ENCODE assay signal across 14 mouse cellular contexts in genomic region chr13:27031101-27031852, GRCm38 (mm10). TPM values are rescaled to one million over a fixed set of nuclear protein-coding genes. Genes with fewer than 3 reads are reported as not detected.
DNase-seq lines count a peak whose midpoint lies in the region; ATAC-seq and TF ChIP-seq lines count a peak whose summit lies in the region.
"Had no signal": no experiment of that assay in that cellular context is flagged by ENCODE, and none has a peak within 500 bp of the region (broad histone marks: within the 10 kb centered on the region; RNA-seq: fewer than 3 reads in every experiment).

No protein-coding gene starts in this region.

- no peak overlapping the region for H3K4me2 ChIP-seq in midbrain, postnatal 0 days (ENCODE audit: low read depth, low read length, poor library complexity, severe bottlenecking)
- H3K4me2 ChIP-seq in liver, embryonic 11.5 days = no peak overlapping the region
- H3K4me2 ChIP-seq: liver, embryonic 15.5 days had no signal

- H3K27ac ChIP-seq in midbrain, postnatal 0 days (ENCODE audit: low read depth, low read length) = no peak overlapping the region
- H3K27ac ChIP-seq in liver, embryonic 11.5 days (ENCODE audit: low read depth, low read length) = no peak overlapping the region
- H3K27ac ChIP-seq: liver, embryonic 15.5 days had no signal

- DNase-seq in kidney, adult 9 months = peak; percentile 2
- DNase-seq in kidney, postnatal 14 days = no peak
- DNase-seq in embryo, embryonic 11 days = peak; percentile 87
- peak; percentile 76 for DNase-seq in hindlimb bud, embryonic 11.5 days (ENCODE audit: extremely low spot score, low read depth, low spot score)
- peak; percentile 22 for DNase-seq in midbrain, postnatal 0 days (ENCODE audit: low spot score)
- no peak for DNase-seq in cerebellum, postnatal 25 days
- no peak for DNase-seq in liver, embryonic 11.5 days (ENCODE audit: low spot score)
- DNase-seq in gastrocnemius, postnatal 10 days = no peak
- DNase-seq: adrenal gland, adult 2 months; cerebellum, adult 9-11 months had no signal

- no peaks in the 10 kb centered on the region for H3K36me3 ChIP-seq in midbrain, postnatal 0 days (ENCODE audit: insufficient read depth, low read length)
- H3K36me3 ChIP-seq in liver, embryonic 11.5 days (ENCODE audit: control insufficient read depth, insufficient read depth, low read length) = no peaks in the 10 kb centered on the region
- H3K36me3 ChIP-seq: liver, embryonic 15.5 days had no signal

- no peaks in the 10 kb centered on the region for H3K4me1 ChIP-seq in midbrain, postnatal 0 days (ENCODE audit: insufficient read depth, low read length)
- H3K4me1 ChIP-seq in liver, embryonic 11.5 days (replicated peaks; ENCODE audit: control insufficient read depth, insufficient read depth, low read length) = no peaks in the 10 kb centered on the region
- H3K4me1 ChIP-seq: liver, embryonic 15.5 days had no signal

- H3K4me3 ChIP-seq in midbrain, postnatal 0 days (ENCODE audit: low read depth, low read length) = no peak overlapping the region
- no peak overlapping the region for H3K4me3 ChIP-seq in liver, embryonic 11.5 days (ENCODE audit: low read depth, low read length)
- H3K4me3 ChIP-seq: liver, embryonic 15.5 days had no signal

- no peak for TF ChIP-seq CTCF in midbrain, postnatal 0 days (IDR thresholded peaks at IDR 0.05)

- 12% methylated on average over 4 of the region's 4 CpGs for WGBS in midbrain, postnatal 0 days
- WGBS in liver, embryonic 11.5 days = 56% methylated on average over 4 of the region's 4 CpGs

- H3K9me3 ChIP-seq in midbrain, postnatal 0 days (ENCODE audit: low read length) = no peaks in the 10 kb centered on the region
- H3K9me3 ChIP-seq in liver, embryonic 11.5 days (ENCODE audit: control insufficient read depth, low read length) = no peaks in the 10 kb centered on the region
- H3K9me3 ChIP-seq: liver, embryonic 15.5 days had no signal

- H3K27me3 ChIP-seq in midbrain, postnatal 0 days (ENCODE audit: insufficient read depth, low read length) = no peaks in the 10 kb centered on the region
- H3K27me3 ChIP-seq in liver, embryonic 11.5 days (replicated peaks; ENCODE audit: control insufficient read depth, insufficient read depth, low read length) = no peaks in the 10 kb centered on the region
- H3K27me3 ChIP-seq: liver, embryonic 15.5 days had no signal

- no peak overlapping the region for H3K9ac ChIP-seq in midbrain, postnatal 0 days (replicated peaks; ENCODE audit: low read length, poor library complexity, severe bottlenecking)
- no peak overlapping the region for H3K9ac ChIP-seq in liver, embryonic 11.5 days (ENCODE audit: low read depth, low read length)
- H3K9ac ChIP-seq: liver, embryonic 15.5 days had no signal

- peak; percentile 49; the same call in 1 of the 2 replicates for ATAC-seq in midbrain, postnatal 0 days (ENCODE audit: low FRiP score)
- ATAC-seq in liver, embryonic 11.5 days (replicated peaks; ENCODE audit: low FRiP score) = no peak

RNA-seq across cellular contexts. Expression of gene Prl, which starts 26.1 kb away (rescaled TPM):
- total RNA-seq in midbrain, postnatal 0 days (2014; rRNA removed) = not detected in 2 replicates
- polyA plus RNA-seq in midbrain, postnatal 0 days (2015; fragmentation: Nextera tagmentation; extraction: Ambion mirVana) = not detected in 2 replicates
- polyA plus RNA-seq in liver, embryonic 11.5 days (2014; fragmentation: Nextera tagmentation; extraction: Ambion mirVana) = not detected in 2 replicates
- total RNA-seq in gastrocnemius, postnatal 10 days (2021) = not detected
- total RNA-seq: adrenal gland, adult 2 months had no signal
- polyA plus RNA-seq: adrenal gland, adult 2 months; gonadal fat pad, adult 2 months; large intestine, adult 2 months; liver, embryonic 15.5 days; small intestine, adult 2 months had no signal

Comparison
In these comparisons a context has a peak if more than half of its experiments do, and no peak if none do; other contexts are left out.
1. DNase-seq: peak in kidney, adult 9 months (single experiment), embryo, embryonic 11 days (single experiment), hindlimb bud, embryonic 11.5 days (single experiment) and midbrain, postnatal 0 days (single experiment); none in kidney, postnatal 14 days (single experiment), cerebellum, postnatal 25 days (0 of 2), liver, embryonic 11.5 days (single experiment) and gastrocnemius, postnatal 10 days (single experiment).